Mouse (Mus musculus): Measurements from ENCODE around the gene Ttc39b.

Gene Ttc39b

DNA sequence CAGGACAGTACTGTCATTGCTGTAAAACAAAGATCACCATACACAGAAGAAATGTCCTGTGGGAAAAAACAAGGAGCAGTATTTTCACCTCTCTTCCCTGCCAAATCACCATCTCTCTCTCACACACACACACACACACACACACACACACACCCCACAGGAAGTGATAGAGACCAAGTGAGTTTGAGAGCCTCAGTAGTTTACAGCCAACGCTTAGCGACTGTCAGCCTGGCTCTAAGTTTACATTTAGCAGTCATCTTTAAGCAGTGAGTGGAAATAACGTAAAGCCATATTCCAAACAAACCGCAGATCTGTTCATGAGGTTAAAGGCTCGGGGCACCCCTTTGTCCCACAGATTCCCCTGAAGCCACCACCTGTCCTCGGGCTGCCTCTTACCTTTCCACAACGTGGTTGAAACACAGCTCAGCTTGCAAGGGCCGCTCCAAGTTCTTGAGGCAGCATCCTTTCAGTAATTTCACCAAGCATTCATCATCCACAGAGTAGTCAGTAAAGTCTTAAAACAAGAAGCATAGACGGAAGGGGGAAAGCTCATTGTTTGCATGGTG is 91.7 kb downstream of the Ttc39b start:
- no peak for DNase-seq (ENCODE audit: low spot score in 2 of 2)

DNA sequence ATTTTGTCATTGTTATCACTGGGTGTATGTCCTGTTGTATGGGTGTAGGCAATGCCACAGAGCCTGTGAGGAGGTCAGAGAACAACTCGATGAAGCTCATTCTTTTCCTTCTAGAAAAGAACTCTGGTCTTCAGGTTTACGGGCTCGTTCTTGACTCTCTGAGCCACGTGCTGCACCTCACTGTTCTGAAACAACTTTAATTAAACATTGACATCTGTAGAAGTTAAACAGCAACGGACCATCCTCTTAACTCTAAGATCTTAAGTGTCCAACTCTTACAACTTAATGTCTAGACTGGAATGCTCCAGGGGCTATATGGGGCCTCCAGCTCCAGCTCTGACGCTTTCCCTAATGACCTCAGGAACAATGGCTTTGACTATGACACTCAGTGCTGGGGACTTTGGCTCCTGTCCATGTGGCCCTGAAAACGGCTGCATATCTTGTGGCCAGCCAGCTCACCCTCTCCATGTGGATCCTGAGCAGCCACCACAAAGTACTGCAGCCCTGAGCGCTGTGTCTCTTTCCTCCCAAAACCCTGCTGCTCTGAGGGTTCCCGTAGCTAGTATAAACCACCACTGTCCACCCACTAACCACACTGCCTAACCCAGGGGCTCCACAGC is 95.3 kb downstream of the Ttc39b start:
- no peak for DNase-seq (ENCODE audit: low spot score in 2 of 2)

DNA sequence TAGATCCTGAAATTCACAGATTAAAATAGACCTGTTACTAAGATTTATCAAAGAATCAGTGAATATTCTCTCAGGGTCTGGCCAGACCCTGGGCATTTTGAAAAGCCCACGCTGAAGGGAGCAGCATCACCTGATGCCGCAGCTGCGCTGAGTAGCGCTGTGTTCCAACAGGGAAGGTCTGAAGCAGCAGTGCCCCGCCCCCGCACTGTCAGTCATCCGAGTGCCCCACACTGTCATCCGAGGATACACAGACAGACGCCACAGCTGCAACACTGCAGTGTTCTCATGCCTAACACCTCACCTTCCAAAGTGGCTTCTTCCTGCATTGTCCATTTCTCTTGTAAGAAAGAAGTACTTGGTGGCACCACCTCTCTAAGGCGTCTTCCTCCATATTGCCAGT is 96.0 kb downstream of the Ttc39b start:
- no peak for DNase-seq (ENCODE audit: low spot score in 2 of 2)

DNA sequence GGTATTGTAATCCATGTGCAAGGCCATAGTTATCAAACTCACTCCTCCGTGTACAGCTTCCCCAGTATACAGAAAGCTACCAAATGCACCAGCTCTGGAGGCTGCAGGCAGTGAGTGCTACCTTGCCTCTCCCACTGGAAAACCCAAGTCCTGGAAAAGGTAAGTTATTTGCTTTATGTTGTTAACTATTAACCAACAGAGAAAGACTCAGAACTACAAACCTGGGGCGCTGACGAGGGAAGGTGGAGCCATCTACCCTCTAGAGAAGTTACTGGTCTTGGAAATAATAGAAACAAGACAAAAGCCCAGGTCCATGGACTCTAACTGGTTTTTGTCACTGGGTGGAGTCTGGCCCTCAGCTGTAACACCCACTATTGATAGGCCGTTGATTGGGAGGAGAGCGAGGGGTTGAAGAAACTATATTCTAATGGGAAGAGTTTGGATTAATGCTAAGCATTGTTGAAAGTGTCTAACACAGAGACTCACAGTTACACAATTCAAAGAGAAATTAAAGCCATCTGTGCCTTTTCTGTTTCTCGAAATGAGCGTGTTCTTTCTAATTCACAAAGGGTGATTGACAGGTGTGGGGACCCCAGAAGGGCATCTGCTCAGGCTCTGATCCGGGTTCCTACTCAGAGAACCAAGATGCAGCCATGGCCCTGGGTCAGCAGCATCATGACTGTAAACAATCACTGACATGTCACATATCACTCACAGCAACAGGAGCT is 98.3 kb downstream of the Ttc39b start:
- no peak for DNase-seq (ENCODE audit: low spot score in 2 of 2)

DNA sequence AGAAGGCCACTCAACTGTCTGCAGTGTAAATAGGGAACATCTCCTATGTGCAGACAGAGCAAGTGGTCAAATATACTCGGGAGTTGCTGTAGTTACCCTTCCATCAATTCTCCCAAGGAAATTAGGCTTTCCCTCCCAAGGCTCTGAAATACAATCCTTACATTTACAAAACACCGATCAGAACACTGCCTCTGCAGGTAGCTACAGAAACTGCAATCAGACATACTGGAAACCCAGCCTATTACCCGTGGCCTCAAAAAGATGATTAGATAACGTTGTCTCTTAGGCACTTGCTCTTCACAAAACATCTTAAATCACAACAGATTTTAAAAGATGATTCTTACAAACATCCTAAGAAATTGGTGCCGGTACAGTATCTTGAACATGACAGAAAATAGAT is 99.8 kb downstream of the Ttc39b start:
- DNase-seq (ENCODE audit: low spot score in 2 of 2) = no peak

DNA sequence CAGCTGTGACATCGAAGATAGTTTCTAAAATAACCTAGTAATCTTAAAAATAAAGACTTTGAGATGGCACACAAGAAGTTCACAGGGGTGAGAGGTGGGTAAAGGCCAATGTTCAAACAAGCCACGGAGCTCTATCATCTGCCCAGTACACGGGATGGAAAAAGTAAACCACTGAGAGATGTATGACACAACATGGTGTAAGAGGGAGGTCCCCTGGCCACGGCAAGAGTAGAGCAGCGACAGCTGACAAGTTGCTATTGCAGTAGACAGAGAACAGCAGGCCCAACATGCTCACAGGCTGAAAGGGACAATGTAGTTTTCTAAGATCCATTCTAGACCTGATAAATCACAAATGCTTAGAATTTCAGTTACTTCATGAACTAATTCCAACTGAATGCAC is 100.9 kb downstream of the Ttc39b start:
- no peak for DNase-seq (ENCODE audit: low spot score in 2 of 2)

DNA sequence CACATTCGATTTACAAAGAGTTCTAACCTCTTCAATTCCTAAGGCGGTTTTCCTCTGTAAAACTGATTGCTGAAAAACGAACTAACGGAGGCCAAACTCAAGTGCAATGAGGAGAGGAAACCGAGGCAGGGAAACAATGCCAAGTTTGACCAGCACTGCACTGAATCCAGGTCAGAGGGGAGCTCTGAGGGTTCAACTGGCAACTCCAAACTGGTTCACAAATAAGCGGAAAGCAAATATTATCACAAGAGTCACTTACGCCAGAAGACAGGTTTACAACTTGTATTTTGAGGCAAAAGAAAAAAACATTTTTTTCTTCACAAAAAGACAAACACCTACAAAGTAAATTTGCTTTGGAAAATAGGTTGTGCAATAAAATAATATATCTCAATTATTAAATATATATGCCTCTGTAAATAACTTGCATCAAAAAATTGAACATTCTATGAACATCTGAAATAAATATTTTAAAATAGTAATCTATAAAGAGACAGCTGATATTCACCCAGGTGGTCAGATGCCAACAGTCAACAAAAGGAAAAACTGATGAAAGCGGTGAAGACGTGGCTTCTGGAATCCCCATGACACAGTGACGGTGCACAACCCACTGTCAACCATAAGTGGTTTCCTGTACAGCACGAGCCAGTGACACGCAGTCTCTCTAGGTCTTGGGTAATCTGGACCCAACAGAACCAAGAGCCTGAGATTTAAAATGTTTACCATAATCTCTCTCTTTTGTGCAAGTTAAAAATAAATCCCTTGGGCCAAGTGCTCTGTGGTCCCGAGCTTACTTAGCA is 103.1 kb downstream of the Ttc39b start:
- DNase-seq (ENCODE audit: low spot score in 2 of 2) = no peak

DNA sequence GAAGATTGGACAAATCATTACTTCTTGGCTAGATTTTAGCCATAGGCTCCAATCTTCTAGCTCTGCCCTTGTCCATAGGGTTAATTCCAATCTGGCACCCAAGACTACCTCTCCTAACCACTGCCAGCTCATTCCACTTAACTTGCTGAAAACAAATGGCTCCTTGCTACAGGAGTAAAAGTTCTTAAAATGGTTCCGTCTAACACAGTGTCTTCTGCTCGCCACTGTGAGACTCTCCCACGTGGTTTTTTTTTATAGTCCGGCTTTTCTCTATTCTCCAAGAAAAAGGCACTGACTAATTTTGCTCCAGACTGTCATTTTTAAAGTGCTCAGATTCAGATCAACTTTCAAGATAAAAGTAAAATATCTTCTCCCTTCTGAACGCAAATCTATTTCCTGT is 104.8 kb downstream of the Ttc39b start:
- DNase-seq (ENCODE audit: low spot score in 2 of 2) = no peak

DNA sequence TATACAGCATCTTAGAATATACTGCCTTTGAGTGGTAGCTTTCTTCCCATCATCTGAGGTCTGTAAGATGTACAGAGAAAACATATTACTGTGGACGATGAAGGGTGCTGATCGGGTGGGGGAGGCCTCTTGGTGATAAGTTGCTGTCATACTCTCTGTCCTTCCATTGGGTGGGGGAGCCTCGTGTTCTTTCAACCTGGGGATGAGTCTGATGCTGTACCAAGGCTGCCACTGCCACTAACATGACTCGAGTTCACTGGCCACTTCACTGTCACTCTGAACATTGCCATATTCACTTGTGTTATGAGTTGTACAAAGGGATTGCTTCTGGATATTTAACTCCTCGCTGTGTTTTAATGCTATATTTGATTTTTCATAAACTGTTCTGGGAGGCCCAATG is 106.9 kb downstream of the Ttc39b start:
- no peak for DNase-seq (ENCODE audit: low spot score in 2 of 2)

DNA sequence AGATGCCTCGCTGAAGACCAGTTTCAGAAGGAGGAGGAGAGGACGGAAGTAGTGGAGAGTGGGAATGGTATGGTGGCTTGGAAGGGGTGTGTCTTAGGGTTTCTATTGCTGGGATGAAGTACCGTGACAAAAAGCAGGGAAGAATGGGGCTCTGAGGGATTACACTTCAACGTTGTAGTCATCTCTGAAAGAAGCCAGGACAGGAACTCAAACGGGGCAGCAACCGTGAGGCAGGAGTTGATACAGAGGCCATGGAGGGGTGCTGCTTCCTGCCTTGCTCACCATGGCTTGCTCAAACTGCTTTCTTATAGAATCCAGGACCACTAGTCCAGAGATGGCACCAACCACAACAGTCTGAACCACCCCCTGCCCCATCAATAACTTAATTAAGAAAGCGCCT is 107.7 kb downstream of the Ttc39b start:
- DNase-seq (ENCODE audit: low spot score in 2 of 2) = no peak

DNA sequence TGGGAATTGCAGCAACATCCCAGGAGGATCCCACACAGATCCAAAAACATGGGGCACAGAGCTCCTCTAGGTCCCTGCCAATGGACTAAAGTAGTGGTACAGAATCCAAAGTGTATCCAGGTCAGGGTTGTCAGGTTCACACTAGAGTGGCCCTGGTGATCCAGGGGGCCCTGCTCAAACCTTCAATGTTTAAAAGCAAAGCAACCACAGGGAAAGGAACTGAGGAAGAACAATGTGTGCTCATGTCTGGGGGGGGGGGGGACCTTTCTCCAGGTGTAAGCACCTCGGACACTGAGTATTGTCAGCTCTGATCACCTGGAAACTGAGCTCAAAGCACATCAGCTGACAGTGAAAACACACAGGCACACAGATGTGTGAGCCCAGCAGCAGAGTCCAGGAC is 108.3 kb downstream of the Ttc39b start:
- DNase-seq (ENCODE audit: low spot score in 2 of 2) = no peak

DNA sequence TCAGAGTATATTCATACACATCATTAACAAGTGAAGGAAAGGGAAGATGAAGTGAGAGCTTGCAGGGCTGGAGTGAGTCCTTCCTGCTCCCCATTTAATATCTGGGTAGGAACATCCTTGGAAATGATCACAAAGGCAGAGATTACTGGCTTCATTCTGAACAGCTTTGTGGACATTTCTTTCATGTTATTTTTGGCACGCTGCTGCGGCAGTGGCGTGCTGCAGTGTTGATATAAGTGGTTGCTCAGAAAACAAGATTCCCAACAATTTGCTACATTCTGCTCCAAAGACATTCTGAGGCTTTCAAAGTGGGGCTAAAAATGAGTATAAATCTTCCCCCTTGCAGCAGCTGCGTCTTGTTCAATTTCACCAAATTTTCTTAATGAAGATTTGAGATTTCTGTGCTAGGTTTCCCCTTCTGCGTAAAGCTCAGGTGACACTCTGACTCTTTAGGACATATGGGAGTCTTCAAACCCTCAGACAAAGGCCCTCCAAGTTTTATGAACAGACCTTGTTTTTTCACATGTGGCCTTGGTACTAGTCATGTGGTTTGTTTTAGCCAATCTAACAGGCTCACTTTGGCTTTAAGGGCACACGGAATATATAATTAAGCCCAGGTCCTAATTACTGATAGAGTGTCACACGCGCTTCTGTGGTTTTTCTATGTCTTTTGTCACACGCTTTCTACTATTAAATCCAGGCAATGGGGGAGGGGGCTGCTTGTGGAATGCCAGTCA is 109.1 kb downstream of the Ttc39b start:
- no peak for DNase-seq (ENCODE audit: low spot score in 2 of 2)

DNA sequence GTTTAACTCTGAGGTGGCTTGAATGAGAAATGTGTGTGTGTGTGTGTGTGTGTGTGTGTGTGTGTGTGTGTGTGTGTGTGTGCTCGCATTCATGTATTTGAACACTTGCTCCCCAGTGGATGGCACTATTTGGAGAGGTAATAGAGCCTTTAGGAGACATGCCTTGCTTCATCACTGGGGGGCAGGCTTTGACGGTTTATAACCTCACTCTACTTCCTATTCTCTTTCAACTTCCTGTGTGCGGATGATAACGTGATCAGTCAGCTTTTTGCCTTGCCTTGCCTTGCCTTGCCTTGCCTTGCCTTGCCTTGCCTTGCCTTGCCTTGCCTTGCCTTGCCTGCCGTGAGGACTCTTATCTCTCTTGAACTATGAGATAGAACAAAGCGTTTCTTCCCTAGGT is 110.3 kb downstream of the Ttc39b start:
- no peak for DNase-seq (ENCODE audit: low spot score in 2 of 2)

DNA sequence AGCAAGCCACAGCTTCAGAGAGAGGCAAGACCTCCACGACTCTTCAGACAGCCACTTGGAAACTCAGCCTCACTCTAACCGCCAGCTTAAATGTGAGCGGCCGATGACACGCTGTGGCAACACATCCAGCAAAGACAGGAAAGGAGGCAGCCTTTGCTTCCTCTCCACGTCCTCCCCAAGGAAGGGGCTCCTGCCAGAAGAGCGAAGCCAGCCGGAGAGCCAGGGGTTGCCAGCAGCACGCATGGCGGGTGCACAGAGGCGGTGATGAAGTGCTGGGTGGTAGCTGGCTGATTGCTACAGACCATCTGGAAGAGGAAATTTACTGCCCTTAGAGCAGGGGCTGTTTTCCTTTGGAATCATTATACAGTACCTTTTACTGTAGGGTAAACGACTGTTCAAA is 112.3 kb downstream of the Ttc39b start:
- no peak for DNase-seq (ENCODE audit: low spot score in 2 of 2)

DNA sequence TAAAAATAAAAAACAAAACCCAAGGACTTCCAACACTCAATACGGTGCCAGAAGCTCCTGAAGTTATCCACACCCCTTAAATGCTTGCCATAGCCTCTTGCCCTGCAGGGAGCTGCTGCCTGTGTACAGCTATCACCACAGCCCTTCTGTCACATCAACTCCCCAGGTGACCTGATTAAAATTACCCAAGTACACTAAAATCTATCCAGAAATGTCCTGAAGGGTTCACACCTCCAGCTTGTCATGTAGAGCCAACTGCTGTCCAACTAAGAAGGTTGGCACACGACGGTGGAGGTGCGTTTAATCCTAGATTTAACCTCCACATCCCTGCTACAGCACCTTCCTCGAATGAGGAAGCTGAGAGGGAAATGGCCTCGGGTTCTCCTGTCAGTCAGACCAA is 113.6 kb downstream of the Ttc39b start:
- no peak for DNase-seq (ENCODE audit: low spot score in 2 of 2)

DNA sequence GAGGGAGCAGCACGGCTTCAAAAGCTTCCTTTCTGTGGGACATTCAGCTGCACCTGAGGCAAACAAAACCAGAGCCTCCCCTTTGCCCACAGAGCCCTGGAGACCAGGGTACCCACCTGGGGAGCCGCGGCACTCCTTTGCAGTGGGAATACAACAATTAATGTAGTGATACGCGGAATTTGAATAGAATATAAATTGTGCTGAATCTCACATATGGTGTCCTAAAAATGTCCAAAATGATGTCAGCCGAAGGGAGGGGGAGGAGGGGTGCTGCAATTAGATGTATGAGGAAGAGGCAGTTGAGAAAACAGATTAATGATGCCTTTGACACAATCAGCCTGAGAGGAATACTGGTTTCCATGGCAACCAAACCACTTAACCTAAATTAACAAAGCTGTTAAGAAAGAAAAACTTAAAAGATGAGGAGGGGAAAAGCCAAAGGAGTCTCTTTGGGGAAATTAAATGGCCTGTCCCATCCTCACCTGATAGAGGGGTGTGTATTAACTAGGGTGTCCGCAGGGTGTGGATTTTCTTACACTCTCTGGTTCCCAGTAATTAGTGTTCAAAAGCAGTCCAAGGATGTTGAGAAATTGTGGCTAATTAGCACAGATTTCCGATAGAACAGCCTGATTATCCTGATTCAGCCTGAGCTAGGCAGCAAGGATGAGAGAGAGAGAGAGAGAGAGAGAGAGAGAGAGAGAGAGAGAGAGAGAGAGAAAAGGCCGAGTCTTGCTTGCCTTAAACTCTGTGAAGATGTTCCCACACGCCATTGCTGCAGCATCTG is 117.1 kb downstream of the Ttc39b start:
- DNase-seq (ENCODE audit: low spot score in 2 of 2) = no peak

DNA sequence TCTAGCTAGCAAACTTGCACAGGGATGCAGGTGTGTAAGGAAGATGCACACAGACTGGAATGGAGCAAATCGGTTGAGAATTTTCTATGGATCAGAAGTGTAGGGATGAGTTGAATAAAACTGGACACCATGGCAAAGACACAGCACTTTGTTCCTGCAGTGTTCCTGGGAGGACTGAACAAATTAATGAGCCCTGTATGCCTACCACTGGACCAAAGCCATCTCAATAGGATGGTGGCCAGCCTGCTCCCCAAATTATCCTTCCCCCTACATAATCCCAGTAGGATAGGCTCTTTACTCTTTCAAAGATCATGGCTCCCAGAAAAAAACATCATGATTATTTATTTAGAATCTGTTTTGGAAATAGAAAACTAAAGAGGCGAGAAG is 117.6 kb downstream of the Ttc39b start:
- DNase-seq (ENCODE audit: low spot score in 2 of 2) = no peak

DNA sequence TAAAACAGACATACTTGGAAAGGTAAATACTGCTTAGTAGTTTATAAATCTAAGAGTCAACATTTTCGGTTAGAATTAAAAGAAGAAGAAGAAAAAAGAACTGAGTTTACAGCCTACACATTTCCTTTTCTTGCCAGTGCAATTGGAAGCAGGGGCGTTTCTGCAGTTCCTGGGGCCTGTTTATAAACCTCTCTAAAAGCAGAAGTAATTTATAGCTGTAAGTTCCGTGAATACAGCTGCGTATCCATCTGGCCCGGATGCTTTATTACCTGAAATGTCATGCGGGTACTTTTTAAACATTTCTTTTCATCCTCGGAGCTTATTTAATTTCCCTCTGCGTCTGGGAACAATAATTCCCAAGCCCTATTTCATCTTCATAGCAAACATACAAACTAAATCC is 124.7 kb downstream of the Ttc39b start:
- DNase-seq (ENCODE audit: low spot score in 2 of 2) = no peak

DNA sequence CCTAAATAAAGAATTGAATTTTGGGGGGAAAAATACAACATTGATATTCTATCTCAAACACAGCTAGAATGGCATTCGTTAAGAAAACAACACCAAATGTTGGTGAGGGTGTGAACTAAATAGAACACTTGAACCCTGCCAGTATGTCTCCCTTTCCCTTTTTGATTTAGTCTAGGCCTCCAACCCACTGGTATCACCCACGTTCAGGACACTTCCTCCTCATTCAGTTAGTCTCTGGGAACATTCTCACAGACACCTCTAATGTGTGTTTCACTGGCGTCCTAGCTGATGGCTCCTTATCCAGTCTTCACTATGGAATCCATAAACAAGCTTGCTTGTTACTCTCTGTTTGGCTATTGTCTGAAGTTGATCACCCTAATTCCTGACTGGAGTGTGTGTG is 125.9 kb downstream of the Ttc39b start:
- peak in 1 of 2 experiments; percentile 1 for DNase-seq (ENCODE audit: low spot score in 2 of 2)

DNA sequence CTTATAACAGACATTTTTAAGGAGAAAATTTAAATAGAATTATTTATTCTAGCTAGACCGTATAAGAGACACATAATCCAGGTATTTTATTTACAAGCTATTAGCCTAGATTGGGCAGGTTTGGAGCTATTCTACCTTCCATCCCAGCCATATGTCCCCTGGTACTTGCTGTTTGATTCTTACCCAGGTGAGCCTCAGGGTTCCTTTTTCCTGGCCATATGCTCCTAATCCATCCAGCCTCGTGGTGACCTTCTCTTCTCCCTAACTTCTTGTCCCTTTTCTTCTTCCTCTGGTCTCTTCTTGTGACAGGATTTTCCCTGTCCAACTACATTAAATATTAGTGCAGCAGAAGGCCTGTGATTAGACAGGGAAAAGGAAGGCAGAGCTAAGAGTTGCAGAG is 134.3 kb downstream of the Ttc39b start:
- no peak for DNase-seq (ENCODE audit: low spot score in 2 of 2)

DNA sequence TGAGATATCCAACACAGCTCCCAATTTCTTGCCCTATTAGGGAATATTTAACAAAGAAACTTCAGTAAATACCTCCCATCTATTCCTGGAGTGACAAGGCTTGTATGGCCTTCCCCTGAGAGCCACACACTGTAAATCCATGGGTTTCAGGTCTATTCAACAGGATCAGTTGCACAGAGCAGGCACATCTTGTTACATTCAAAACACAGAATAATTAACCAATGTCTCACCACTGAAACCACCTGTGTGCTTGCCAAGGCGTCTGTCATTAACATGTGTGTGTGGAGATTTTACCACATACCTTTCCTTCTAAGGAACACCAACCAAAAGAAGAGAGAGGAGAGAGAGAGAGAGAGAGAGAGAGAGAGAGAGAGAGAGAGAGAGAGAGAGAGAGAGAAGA is 136.7 kb downstream of the Ttc39b start:
- no peak for DNase-seq (ENCODE audit: low spot score in 2 of 2)
